Mouse (Mus musculus): ENCODE measurements around the gene Sept1. TPM values are rescaled to one million over a fixed set of nuclear protein-coding genes. Genes with fewer than 3 reads are reported as not detected.

Gene Sept1
- polyA plus RNA-seq (2015; fragmentation: Nextera tagmentation; extraction: Ambion mirVana), result 12.1 and 12.3 TPM in 2 replicates

DNA sequence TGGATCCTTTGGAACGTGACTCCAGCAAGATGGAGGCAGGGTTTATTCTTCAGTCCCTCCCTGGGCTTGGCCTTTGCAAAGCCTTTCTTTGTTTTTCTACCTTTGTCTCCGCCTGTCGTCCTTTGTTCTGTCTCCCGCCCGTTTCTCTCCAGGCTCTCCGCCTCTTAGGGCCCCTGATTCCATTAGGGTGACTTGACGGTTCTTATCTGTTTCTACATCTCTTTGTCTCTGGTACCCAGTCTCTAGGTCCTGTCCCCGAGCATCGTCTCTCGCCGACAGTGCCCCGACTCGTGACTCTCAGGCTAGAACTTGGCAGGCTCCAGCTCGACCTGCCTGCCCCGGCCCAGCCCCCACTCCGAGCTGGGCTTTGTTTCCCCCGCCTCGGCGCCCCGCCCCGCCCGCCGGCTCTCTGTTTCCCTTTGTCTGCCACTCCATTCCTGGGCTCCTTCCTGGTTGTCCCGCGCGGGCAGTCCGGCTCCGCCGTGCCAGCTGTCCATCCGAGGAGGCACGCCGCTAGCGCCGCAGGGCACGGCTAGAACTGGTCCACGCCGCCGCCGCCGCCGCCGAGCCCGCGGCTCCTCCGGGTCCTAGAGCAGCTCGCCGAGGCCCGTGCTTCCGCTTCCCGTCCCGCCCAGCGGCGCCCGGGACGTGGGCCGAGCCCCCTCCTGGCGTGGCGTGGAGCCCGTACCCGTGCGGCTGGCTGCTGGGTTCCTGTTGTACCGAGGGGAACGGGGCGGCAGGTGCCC is at the start of gene Sept1, which contains the start of gene Zfp553:
Sept1 (minus strand) TSS at position 509 of the 746 bp plus-strand sequence.
Zfp553 (plus strand) TSS at position 440 of the 746 bp plus-strand sequence.
- H3K36me3 ChIP-seq (ENCODE audit: control insufficient read depth, insufficient read depth, low read length), result peaks cover 21% of the 10 kb centered on the region
- WGBS, result under 1% methylated on average over 62 of the region's 64 CpGs
- peak; percentile 93 for ATAC-seq
- peak within 1 kb of the TSS; percentile 96 for H3K9ac ChIP-seq (ENCODE audit: low read depth, low read length)
- peak within 1 kb of the TSS; percentile 72 for H3K4me2 ChIP-seq (ENCODE audit: low read length)
- no peaks in the 10 kb centered on the region for H3K27me3 ChIP-seq (replicated peaks; ENCODE audit: control insufficient read depth, insufficient read depth, low read length)
- peak within 1 kb of the TSS; percentile 98 for H3K27ac ChIP-seq (ENCODE audit: low read depth, low read length)
- H3K4me1 ChIP-seq (ENCODE audit: control insufficient read depth, insufficient read depth, low read depth, low read length), result peaks cover 31% of the 10 kb centered on the region
- H3K4me3 ChIP-seq (ENCODE audit: low read length), result peak within 1 kb of the TSS; percentile 86
- H3K9me3 ChIP-seq (ENCODE audit: control insufficient read depth, low read length), result no peaks in the 10 kb centered on the region

DNA sequence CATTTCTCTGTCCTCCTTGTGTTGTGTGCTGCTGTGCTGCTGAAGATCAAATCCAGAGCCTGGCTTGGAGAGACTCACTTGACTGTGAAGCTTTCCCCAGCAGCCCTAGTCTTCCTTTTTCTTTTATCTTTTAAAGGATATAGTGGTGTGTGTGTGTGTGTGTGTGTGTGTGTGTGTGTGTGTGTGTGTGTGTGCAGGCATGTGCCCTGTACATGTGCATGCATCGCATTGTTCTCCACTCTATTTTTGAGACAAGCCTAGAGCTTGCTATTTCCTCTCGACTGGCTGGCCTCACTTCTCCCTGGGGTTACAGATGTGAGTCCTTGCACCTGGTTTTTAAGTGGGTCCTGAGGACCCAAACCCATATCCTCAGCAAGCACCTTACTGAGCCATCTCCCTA is 49.3 kb upstream of the Sept1 start:
- no peak overlapping the region for H3K27ac ChIP-seq (ENCODE audit: low read depth, low read length)
- no peak overlapping the region for H3K9ac ChIP-seq (ENCODE audit: low read depth, low read length)
- no peaks in the 10 kb centered on the region for H3K36me3 ChIP-seq (ENCODE audit: control insufficient read depth, insufficient read depth, low read length)
- WGBS, result 81% methylated on average over 2 of the region's 2 CpGs
- no peaks in the 10 kb centered on the region for H3K9me3 ChIP-seq (ENCODE audit: control insufficient read depth, low read length)
- no peaks in the 10 kb centered on the region for H3K4me1 ChIP-seq (ENCODE audit: control insufficient read depth, insufficient read depth, low read depth, low read length)
- H3K27me3 ChIP-seq (replicated peaks; ENCODE audit: control insufficient read depth, insufficient read depth, low read length), result no peaks in the 10 kb centered on the region
- H3K4me3 ChIP-seq (ENCODE audit: low read length), result no peak overlapping the region
- H3K4me2 ChIP-seq (ENCODE audit: low read length), result no peak overlapping the region
- no peak for ATAC-seq

DNA sequence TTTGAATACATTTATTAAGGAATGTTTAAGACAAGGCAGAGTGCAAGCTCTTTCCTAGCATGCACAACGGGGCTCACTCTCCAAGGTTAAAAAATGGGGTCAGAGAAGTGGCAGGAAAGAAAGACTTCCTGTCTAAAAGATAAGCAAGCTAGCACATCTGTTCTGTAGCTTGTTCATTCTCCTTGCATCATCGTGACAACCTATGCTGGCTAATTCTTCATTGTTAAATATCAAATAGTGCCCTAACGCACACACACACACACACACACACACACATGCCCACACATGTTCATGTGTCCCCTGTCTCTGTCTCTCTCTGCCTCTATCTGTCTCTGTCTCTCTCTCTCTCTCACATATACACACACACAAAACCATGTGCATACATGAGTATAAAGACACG is 48.2 kb upstream of the Sept1 start:
- no peak overlapping the region for H3K9ac ChIP-seq (ENCODE audit: low read depth, low read length)

GRCm38 (mm10) chr7:127280092-127280491 is 47.2 kb upstream of the Sept1 start:
- Histone ChIP-seq H3K27me3 (replicated peaks; ENCODE audit: control insufficient read depth, insufficient read depth, low read length) (no peaks in the 10 kb centered on the region), H3K4me2 (ENCODE audit: low read length) (no peak overlapping the region), H3K4me1 (ENCODE audit: control insufficient read depth, insufficient read depth, low read depth, low read length) (no peaks in the 10 kb centered on the region), H3K4me3 (ENCODE audit: low read length) (no peak overlapping the region), H3K36me3 (ENCODE audit: control insufficient read depth, insufficient read depth, low read length) (no peaks in the 10 kb centered on the region), H3K9me3 (ENCODE audit: control insufficient read depth, low read length) (no peaks in the 10 kb centered on the region), H3K27ac (ENCODE audit: low read depth, low read length) (no peak overlapping the region), H3K9ac (ENCODE audit: low read depth, low read length) (no peak overlapping the region)
- 70% methylated on average over 3 of the region's 3 CpGs for WGBS
- ATAC-seq, result no peak

More for the DNA sequence above, 48.2 kb upstream of the Sept1 start:
- Histone ChIP-seq H3K27ac (ENCODE audit: low read depth, low read length) (no peak overlapping the region), H3K36me3 (ENCODE audit: control insufficient read depth, insufficient read depth, low read length) (no peaks in the 10 kb centered on the region), H3K4me2 (ENCODE audit: low read length) (no peak overlapping the region), H3K9me3 (ENCODE audit: control insufficient read depth, low read length) (no peaks in the 10 kb centered on the region), H3K4me1 (ENCODE audit: control insufficient read depth, insufficient read depth, low read depth, low read length) (no peaks in the 10 kb centered on the region), H3K4me3 (ENCODE audit: low read length) (no peak overlapping the region), H3K27me3 (replicated peaks; ENCODE audit: control insufficient read depth, insufficient read depth, low read length) (no peaks in the 10 kb centered on the region)
- WGBS, result 83% methylated on average over 4 of the region's 4 CpGs
- no peak for ATAC-seq

DNA sequence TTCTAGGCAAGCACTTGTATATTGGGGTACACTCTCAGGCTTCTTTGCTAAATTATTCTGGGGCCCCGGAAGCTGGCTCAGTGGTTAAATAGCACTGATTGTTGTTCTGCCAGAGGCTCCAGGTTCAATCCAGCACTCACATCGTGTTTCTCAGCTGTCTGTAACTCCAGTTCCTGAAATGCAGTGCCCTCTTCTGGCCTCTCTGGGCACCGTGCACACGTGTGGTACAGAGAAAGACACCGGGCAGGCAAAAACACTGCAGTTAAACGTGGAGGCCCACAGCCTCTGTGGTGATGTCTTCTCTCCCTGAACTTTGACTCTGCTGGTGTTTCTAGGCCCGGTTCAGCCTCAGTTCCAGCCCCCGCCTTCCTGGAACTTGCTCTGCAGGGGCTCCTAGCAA is 45.4 kb upstream of the Sept1 start:
- 17% methylated on average over 8 of the region's 8 CpGs for WGBS

DNA sequence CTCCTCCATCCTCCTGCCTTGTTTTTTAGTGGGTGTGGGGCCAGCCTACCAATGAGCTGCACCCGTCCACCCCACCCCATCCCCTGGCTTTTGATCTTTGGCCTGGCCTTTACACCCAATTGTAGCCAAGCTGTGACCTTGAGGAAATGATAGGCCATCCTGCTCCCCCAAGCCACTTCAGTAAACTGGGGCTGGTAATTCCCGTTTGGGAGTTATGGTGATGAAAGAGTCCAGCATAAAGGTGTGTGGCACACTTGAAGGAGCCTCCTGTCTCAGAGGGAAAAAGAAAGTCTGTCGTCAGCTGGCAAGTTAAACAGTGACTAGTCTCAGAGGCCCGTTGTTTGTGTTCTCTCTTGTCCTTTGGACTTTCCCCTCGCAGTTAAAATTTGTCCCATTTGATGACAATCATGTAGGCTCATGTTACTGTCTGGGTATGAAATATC is 43.6 kb upstream of the Sept1 start:
- ATAC-seq, result no peak
- Histone ChIP-seq H3K27me3 (replicated peaks; ENCODE audit: control insufficient read depth, insufficient read depth, low read length) (no peaks in the 10 kb centered on the region), H3K9ac (ENCODE audit: low read depth, low read length) (no peak overlapping the region), H3K4me3 (ENCODE audit: low read length) (no peak overlapping the region), H3K4me1 (ENCODE audit: control insufficient read depth, insufficient read depth, low read depth, low read length) (peaks cover 10% of the 10 kb centered on the region), H3K36me3 (ENCODE audit: control insufficient read depth, insufficient read depth, low read length) (no peaks in the 10 kb centered on the region; the same call in 1 of the 2 replicates), H3K4me2 (ENCODE audit: low read length) (no peak overlapping the region), H3K9me3 (ENCODE audit: control insufficient read depth, low read length) (no peaks in the 10 kb centered on the region), H3K27ac (ENCODE audit: low read depth, low read length) (no peak overlapping the region)
- 74% methylated on average over 5 of the region's 5 CpGs for WGBS

More for the DNA sequence above, 45.4 kb upstream of the Sept1 start:
- H3K4me2 ChIP-seq (ENCODE audit: low read length), result no peak overlapping the region
- no peak for ATAC-seq
- peaks cover 3% of the 10 kb centered on the region; the same call in 1 of the 2 replicates for H3K4me1 ChIP-seq (ENCODE audit: control insufficient read depth, insufficient read depth, low read depth, low read length)
- no peaks in the 10 kb centered on the region for H3K9me3 ChIP-seq (ENCODE audit: control insufficient read depth, low read length)
- no peaks in the 10 kb centered on the region for H3K27me3 ChIP-seq (replicated peaks; ENCODE audit: control insufficient read depth, insufficient read depth, low read length)
- H3K36me3 ChIP-seq (ENCODE audit: control insufficient read depth, insufficient read depth, low read length), result no peaks in the 10 kb centered on the region
- no peak overlapping the region for H3K9ac ChIP-seq (ENCODE audit: low read depth, low read length)
- no peak overlapping the region for H3K4me3 ChIP-seq (ENCODE audit: low read length)
- no peak overlapping the region for H3K27ac ChIP-seq (ENCODE audit: low read depth, low read length)

GRCm38 (mm10) chr7:127273925-127274789 is 41.2 kb upstream of the Sept1 start, which contains the start of gene Sephs2:
TSS of gene Sephs2 (minus strand) at chr7:127274055.
- WGBS, result 2% methylated on average over 39 of the region's 39 CpGs
- peaks cover 4% of the 10 kb centered on the region for H3K36me3 ChIP-seq (ENCODE audit: control insufficient read depth, insufficient read depth, low read length)
- H3K4me1 ChIP-seq (ENCODE audit: control insufficient read depth, insufficient read depth, low read depth, low read length), result peaks cover 10% of the 10 kb centered on the region
- no peaks in the 10 kb centered on the region for H3K9me3 ChIP-seq (ENCODE audit: control insufficient read depth, low read length)
- H3K27ac ChIP-seq (ENCODE audit: low read depth, low read length), result peak within 1 kb of the TSS; percentile 88
- peak within 1 kb of the TSS; percentile 85 for H3K4me3 ChIP-seq (ENCODE audit: low read length)
- peak within 1 kb of the TSS; percentile 92 for H3K9ac ChIP-seq (ENCODE audit: low read depth, low read length)
- peak within 1 kb of the TSS; percentile 65 for H3K4me2 ChIP-seq (ENCODE audit: low read length)
- no peaks in the 10 kb centered on the region for H3K27me3 ChIP-seq (replicated peaks; ENCODE audit: control insufficient read depth, insufficient read depth, low read length)
- ATAC-seq, result peak; percentile 92

DNA sequence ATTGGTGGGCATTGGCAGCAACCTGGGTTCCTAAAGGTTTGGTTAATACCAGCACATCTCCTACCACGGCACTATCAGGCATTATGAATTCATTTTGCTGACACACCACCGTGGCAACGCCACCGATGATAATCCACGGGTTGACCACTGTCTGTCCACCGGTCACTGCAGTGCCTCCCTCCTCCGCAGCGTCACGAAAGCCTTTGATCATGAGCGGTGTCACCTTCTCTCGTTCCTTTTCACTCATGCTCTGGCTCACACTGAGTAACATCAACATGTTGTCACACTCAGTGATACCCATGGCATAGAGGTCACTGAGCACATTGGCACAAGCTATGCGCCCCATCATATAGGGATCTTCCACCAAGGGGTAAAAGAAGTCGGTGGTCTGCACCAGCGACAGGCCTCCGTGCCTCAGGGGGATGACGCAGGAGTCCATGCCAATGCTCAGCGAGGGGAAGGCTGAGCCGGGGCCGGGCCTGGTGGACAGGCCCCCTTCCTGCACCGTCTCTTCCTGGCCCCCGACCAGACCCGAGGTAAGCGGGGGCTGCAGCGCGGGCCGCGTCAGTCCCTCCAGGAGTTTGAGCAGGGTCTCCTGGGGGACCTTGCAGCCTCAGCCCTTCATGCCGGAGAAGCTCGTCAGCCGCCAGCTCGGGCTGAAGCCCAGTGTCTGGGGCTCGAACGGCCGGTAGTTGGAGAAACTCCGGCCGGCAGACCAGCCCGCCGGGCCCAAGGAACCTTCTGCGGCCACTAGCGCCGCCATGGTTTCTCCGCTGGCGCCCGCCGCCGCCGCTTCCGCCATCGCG is 40.4 kb upstream of the Sept1 start:
- Histone ChIP-seq H3K9ac (ENCODE audit: low read depth, low read length) (peak overlapping the region; percentile 92), H3K27me3 (replicated peaks; ENCODE audit: control insufficient read depth, insufficient read depth, low read length) (no peaks in the 10 kb centered on the region), H3K4me1 (ENCODE audit: control insufficient read depth, insufficient read depth, low read depth, low read length) (peaks cover 10% of the 10 kb centered on the region), H3K4me2 (ENCODE audit: low read length) (peak overlapping the region; percentile 65), H3K4me3 (ENCODE audit: low read length) (peak overlapping the region; percentile 85), H3K9me3 (ENCODE audit: control insufficient read depth, low read length) (peaks cover 2% of the 10 kb centered on the region), H3K36me3 (ENCODE audit: control insufficient read depth, insufficient read depth, low read length) (peaks cover 4% of the 10 kb centered on the region), H3K27ac (ENCODE audit: low read depth, low read length) (peak overlapping the region; percentile 88)
- 17% methylated on average over 43 of the region's 50 CpGs for WGBS
- ATAC-seq, result peak; percentile 69

All from hindbrain, embryonic 16.5 days (tissue).